In genomic region chr5:73642091-73642490, GRCm38 (mm10) we compare ENCODE assay signal across 10 mouse cellular contexts. TPM values are rescaled to one million over a fixed set of nuclear protein-coding genes. Genes with fewer than 3 reads are reported as not detected.
DNase-seq lines count a peak whose midpoint lies in the region; ATAC-seq and TF ChIP-seq lines count a peak whose summit lies in the region.
"Had no signal": no experiment of that assay in that cellular context is flagged by ENCODE, and none has a peak within 500 bp of the region (broad histone marks: within the 10 kb centered on the region; RNA-seq: fewer than 3 reads in every experiment).

No protein-coding gene starts in this region.

- no peak overlapping the region for H3K9ac ChIP-seq in hindbrain, postnatal 0 days (replicated peaks; ENCODE audit: low read length)
- H3K9ac ChIP-seq in hindbrain, embryonic 12.5 days: no peak overlapping the region
- H3K9ac ChIP-seq: stomach, embryonic 15.5 days had no signal

- H3K4me1 ChIP-seq in hindbrain, postnatal 0 days (ENCODE audit: insufficient read depth, low read length): peaks cover 6% of the 10 kb centered on the region; the same call in 1 of the 2 replicates
- H3K4me1 ChIP-seq in hindbrain, embryonic 12.5 days: peaks cover 5% of the 10 kb centered on the region; the same call in 1 of the 2 replicates

- WGBS in hindbrain, postnatal 0 days: 82% methylated on average over 4 of the region's 4 CpGs
- WGBS in hindbrain, embryonic 12.5 days: 79% methylated on average over 4 of the region's 4 CpGs

- no peaks in the 10 kb centered on the region for H3K27me3 ChIP-seq in hindbrain, postnatal 0 days (ENCODE audit: insufficient read depth, low read length)
- H3K27me3 ChIP-seq in hindbrain, embryonic 12.5 days: no peaks in the 10 kb centered on the region
- H3K27me3 ChIP-seq: stomach, embryonic 15.5 days had no signal

- TF ChIP-seq CTCF in hindbrain, postnatal 0 days (IDR thresholded peaks at IDR 0.05; ENCODE audit: low read depth): peak; percentile 72

- H3K36me3 ChIP-seq in hindbrain, postnatal 0 days (ENCODE audit: insufficient read depth, low read length): peaks cover 13% of the 10 kb centered on the region; the same call in 1 of the 2 replicates
- peaks cover 17% of the 10 kb centered on the region; the same call in 1 of the 2 replicates for H3K36me3 ChIP-seq in hindbrain, embryonic 12.5 days
- H3K36me3 ChIP-seq: stomach, embryonic 15.5 days had no signal

- no peak overlapping the region for H3K4me3 ChIP-seq in hindbrain, postnatal 0 days (ENCODE audit: low read length)
- H3K4me3 ChIP-seq in hindbrain, embryonic 12.5 days: no peak overlapping the region
- H3K4me3 ChIP-seq: stomach, embryonic 15.5 days had no signal

- H3K9me3 ChIP-seq in hindbrain, postnatal 0 days (ENCODE audit: low read length): no peaks in the 10 kb centered on the region
- no peaks in the 10 kb centered on the region for H3K9me3 ChIP-seq in hindbrain, embryonic 12.5 days (replicated peaks)
- H3K9me3 ChIP-seq: stomach, embryonic 15.5 days had no signal

- peak; percentile 70 for DNase-seq in hindbrain, postnatal 0 days (ENCODE audit: low spot score)
- DNase-seq in 3T3-L1 (ENCODE audit: low read depth, low spot score) (peak; percentile 51), MN1 (ENCODE audit: low spot score) (no peak)
- DNase-seq in CD8-positive naive resting alpha-beta T cell, adult 2 months (ENCODE audit: low read depth in 2 of 2, low spot score in 2 of 2): peak; percentile 15 to 39
- peak; percentile 73 for DNase-seq in induced T-regulatory cell, adult 2 months (ENCODE audit: low read depth)
- DNase-seq in urinary bladder, postnatal 10 days (ENCODE audit: low spot score): no peak
- no peak for DNase-seq in frontal cortex, postnatal 10 days (ENCODE audit: low spot score in 2 of 2)

- no peak overlapping the region for H3K4me2 ChIP-seq in hindbrain, postnatal 0 days (ENCODE audit: low read depth, low read length)
- no peak overlapping the region for H3K4me2 ChIP-seq in hindbrain, embryonic 12.5 days (replicated peaks)
- H3K4me2 ChIP-seq: stomach, embryonic 15.5 days had no signal

- no peak overlapping the region for H3K27ac ChIP-seq in hindbrain, postnatal 0 days
- H3K27ac ChIP-seq in hindbrain, embryonic 12.5 days: no peak overlapping the region
- H3K27ac ChIP-seq: macrophage; stomach, embryonic 15.5 days had no signal

- no peak for ATAC-seq in hindbrain, postnatal 0 days
- no peak for ATAC-seq in hindbrain, embryonic 12.5 days (ENCODE audit: low FRiP score)

RNA-seq across cellular contexts. Expression of gene Sgcb, which starts 5.5 kb away (rescaled TPM):
- total RNA-seq in hindbrain, postnatal 0 days (2014; rRNA removed): 15.3 and 19.2 TPM in 2 replicates
- polyA plus RNA-seq in hindbrain, postnatal 0 days (2015; fragmentation: Nextera tagmentation; extraction: Ambion mirVana): 54.5 and 58.4 TPM in 2 replicates
- polyA plus RNA-seq in hindbrain, embryonic 12.5 days (2016; fragmentation: Nextera tagmentation; extraction: Ambion mirVana): 26.5 and 29.1 TPM in 2 replicates

RNA-seq across cellular contexts. Expression of gene Spata18, which starts 9.1 kb away (rescaled TPM):
- total RNA-seq in hindbrain, postnatal 0 days (2014; rRNA removed): 1.2 and 1.4 TPM in 2 replicates
- polyA plus RNA-seq in hindbrain, postnatal 0 days (2015; fragmentation: Nextera tagmentation; extraction: Ambion mirVana): 0.83 and 1.1 TPM in 2 replicates
- 0.90 and 1.1 TPM in 2 replicates for polyA plus RNA-seq in hindbrain, embryonic 12.5 days (2016; fragmentation: Nextera tagmentation; extraction: Ambion mirVana)
- polyA plus RNA-seq: macrophage had no signal

RNA-seq across cellular contexts. Expression of gene Lrrc66, which starts 9.8 kb away (rescaled TPM):
- total RNA-seq in hindbrain, postnatal 0 days (2014; rRNA removed): not detected in 2 replicates
- polyA plus RNA-seq in hindbrain, postnatal 0 days (2015; fragmentation: Nextera tagmentation; extraction: Ambion mirVana): not detected in 2 replicates
- polyA plus RNA-seq in hindbrain, embryonic 12.5 days (2016; fragmentation: Nextera tagmentation; extraction: Ambion mirVana): not detected in 2 replicates

Comparison
In these comparisons a context has a peak if more than half of its experiments do, and no peak if none do; other contexts are left out.
1. DNase-seq: peak in hindbrain, postnatal 0 days (single experiment), 3T3-L1 (single experiment), CD8-positive naive resting alpha-beta T cell, adult 2 months (2 of 2) and induced T-regulatory cell, adult 2 months (single experiment); none in MN1 (single experiment), urinary bladder, postnatal 10 days (single experiment) and frontal cortex, postnatal 10 days (0 of 2).